Mouse (Mus musculus): ENCODE measurements around the gene A2m.

The A2m gene

GRCm38 (mm10) chr6:121635076-121635475 is at the start of gene A2m:
TSS of gene A2m (plus strand) at chr6:121635376.
- no peak for DNase-seq (ENCODE audit: low read depth)

GRCm38 (mm10) chr6:121590131-121590530 is 45.0 kb upstream of the A2m start:
- no peak for DNase-seq (ENCODE audit: low read depth)

- DNase-seq (ENCODE audit: low read depth) = no peak
These were observed 34.2 kb upstream of the A2m start for GRCm38 (mm10) chr6:121600927-121601326.

- no peak for DNase-seq (ENCODE audit: low read depth)
These were observed 27.3 kb upstream of the A2m start for GRCm38 (mm10) chr6:121607861-121608260.

- DNase-seq (ENCODE audit: low read depth) = no peak
These were observed 23.4 kb upstream of the A2m start for GRCm38 (mm10) chr6:121611796-121612195.

GRCm38 (mm10) chr6:121617476-121617875 is 17.7 kb upstream of the A2m start:
- DNase-seq (ENCODE audit: low read depth) = no peak

GRCm38 (mm10) chr6:121622525-121622924 is 12.7 kb upstream of the A2m start:
- no peak for DNase-seq (ENCODE audit: low read depth)

GRCm38 (mm10) chr6:121634520-121634919 is 656 bp upstream of the A2m start:
- DNase-seq (ENCODE audit: low read depth) = no peak

- DNase-seq (ENCODE audit: low read depth) = no peak
These were observed 749 bp downstream of the A2m start for GRCm38 (mm10) chr6:121635878-121636371.

- no peak for DNase-seq (ENCODE audit: low read depth)
These were observed 13.3 kb downstream of the A2m start for GRCm38 (mm10) chr6:121648499-121648898.

Measured in induced T-regulatory cell, adult 2 months (primary cell).